Mouse (Mus musculus): ENCODE results near the gene BC004004. TPM values are rescaled to one million over a fixed set of nuclear protein-coding genes. Genes with fewer than 3 reads are reported as not detected.
"Not testable (repeated sequence)": the region's sequence is repeated elsewhere in the genome, so short reads cannot be mapped to it uniquely, and the experiment has no call there.

BC004004 gene
- total RNA-seq, 2 experiments from 2014 or later = 84.9 to 94.4 TPM

DNA sequence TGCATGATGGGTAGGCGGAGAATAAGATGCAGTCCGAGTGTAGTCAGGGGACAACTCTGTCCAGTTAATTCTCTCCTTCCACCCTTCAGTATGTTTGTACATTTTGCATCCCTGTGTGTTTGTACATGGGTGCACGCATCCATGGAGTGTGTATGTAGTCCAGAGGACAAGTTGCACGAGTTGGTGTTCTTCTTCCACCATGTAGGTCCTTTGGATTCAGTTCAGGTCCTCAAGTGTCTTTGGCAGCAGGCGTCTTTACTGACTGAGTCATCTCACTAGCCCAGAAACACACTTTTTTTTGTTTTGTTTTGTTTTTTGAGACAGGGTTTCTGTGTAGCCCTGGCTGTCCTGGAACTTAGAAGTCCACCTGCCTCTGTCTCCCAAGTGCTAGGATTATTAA is 74.7 kb downstream of the BC004004 start:
- no peak for DNase-seq (ENCODE audit: low spot score in 2 of 2)

DNA sequence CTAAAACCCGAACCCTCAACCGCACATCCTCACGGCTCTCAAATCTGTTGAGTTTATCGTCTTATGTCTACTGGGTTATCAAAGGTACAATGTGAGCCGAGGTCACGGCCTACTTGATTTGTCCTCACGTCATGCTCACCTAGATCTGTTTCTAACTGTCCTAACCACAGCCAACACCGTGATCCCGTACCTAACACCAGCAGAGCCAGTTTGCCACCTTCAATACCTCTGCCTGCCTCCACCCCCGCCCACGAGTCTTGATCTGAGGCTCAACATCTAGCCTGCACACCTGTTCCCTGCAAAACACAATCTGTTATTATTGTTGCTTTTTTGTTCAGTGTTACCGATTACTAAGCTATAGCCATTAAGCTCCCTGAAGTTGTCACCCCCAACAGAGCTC is 76.7 kb downstream of the BC004004 start:
- no peak for DNase-seq (ENCODE audit: low spot score in 2 of 2)

DNA sequence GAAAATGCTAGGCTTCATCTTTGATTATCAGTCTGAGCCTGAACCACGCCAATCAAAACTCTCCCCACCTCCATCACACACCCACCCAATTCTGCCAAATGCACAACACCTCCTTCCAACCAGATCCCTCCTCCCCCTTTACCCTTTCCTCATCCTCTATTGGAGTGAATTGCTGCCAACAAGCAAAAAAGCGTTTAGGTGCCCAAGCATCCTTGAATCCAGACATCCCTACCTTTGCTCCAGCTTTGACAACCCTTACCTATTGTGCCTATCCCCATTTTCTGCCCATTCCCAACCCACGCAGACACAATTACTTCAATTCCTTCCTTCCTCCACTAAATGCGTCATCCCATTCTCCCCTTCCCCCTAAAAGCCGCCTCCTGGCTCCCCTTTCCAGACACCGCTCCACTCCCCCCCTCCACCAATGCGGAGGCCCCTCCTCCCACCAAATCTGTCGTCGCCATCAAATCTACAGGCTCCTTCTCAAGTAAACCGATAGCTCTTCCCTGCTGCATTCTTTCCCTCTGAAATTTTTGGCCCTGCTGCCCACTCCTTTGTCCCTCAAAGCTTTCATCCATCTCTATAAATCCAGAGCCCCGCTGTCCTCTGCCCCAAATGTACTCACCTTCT is 78.0 kb downstream of the BC004004 start:
- peak; percentile 78 to 81 for DNase-seq (ENCODE audit: low spot score in 2 of 2)

DNA sequence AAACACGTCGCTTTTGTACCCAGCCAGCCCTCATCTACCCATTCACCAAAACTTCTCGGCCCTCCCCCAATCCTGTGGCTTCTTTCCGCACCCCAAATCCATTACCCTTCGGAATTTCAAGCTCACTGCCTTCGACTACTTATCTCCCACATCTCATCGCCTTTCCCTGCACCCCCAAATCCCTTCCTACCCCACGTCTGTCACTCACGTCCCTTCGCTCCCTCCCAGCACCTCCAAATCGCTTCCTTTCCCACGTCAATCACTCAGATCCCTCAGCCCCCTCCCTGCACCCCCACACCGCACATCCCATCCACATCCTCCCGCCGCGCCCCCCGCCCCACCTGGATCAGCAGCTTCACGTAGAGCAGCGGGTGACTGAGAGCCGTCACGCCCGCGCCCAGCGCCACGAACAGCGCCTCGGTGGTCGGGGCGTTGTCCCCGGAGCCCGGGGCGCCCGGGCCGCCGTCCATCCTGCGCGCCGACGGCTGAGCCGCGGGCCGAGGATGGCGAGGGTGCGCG is 78.6 kb downstream of the BC004004 start:
- peak in 1 of 2 experiments; percentile 56 for DNase-seq (ENCODE audit: low spot score in 2 of 2)

DNA sequence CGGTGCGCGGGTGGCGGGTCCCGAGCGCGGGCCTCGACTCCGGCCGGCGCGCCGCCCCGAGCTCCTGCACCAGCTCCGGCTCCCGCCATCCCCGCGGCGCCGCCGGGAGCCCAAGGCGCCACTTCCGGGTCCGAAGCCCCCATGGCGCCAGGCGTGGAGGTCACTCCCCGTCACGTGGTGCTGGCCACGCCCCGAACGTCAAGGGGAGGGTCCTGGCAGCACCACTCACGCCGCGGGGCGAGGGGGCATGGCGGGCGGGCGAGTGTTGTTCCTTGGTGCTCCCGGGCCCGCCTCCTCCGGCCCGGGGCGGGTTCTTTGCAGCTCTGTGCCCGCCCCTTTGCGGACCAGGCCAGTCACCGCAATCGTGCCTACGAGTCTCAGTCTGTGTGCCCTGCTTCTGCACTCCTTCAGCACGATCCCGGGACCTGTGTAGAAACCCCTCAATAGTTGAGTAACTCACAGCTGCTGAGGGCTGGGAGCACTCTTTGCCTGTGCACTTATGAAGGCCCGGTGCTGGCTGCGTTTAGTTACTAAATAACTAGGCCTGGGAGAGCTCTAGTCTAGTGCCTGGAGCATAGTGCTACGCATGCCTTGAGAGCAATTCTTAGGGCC is 79.2 kb downstream of the BC004004 start, which contains the start of gene Mtch1:
Gene Mtch1 (minus strand): TSS at position 290 of the 612 bp plus-strand sequence.
- DNase-seq (ENCODE audit: low spot score in 2 of 2) = peak; percentile 95 to 98

DNA sequence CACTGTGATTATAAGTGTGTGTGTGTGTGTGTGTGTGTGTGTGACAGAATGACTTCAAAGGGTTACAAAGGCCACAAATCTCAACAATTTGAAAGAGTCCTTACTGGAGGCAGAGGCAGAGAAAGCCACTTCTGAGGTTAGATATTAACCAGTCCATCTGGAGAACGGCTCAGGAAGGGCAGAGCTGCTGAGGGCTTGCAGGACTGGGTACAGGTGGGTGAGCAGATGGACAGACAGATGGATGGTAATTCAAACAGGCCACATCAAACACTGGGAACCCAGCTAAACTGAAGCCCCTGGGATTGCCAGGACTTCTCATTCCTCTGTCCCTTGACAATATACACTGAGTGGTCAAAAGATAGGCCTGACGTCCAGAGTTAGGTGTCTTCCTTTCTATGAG is 80.4 kb downstream of the BC004004 start:
- no peak for DNase-seq (ENCODE audit: low spot score in 2 of 2)

DNA sequence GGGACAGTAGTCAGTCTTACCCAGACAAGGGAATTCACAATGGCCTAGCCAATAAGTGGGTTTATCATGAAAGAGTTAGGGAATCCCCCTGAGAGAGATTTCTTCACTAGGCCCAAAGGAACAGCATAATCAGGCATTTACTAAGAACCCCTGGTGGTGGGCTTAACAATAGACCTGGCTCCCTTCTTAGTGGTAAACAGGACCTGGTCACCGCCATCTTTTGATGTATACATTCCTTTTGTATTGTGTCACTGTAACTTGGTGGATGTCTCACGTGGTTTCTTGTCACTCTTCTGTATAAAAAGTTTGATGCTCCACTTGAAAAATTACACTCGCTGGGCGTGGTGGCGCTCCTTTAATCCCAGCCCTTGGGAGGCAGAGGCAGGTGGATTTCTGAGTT is 82.5 kb downstream of the BC004004 start:
- not testable (repeated sequence) for DNase-seq (ENCODE audit: low spot score in 2 of 2)

DNA sequence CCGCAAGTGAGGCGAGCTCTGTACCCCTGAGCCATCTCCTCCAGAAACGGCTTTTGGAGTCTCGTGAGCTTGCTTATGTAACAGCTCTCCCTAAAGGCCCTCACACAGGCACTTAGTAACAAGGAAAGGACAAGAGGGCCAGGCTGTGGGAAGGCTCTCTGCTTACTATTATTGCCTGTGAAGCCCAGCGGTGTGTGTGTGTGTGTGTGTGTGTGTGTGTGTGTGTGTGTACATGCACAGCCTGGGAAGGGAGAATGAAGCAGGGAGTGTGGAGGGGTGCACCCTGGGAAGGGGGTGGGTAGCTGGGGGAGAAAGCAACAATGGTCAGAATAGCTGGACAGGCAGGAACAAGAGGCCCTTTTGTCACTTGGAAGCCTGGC is 86.9 kb downstream of the BC004004 start:
- DNase-seq (ENCODE audit: low spot score in 2 of 2) = peak in 1 of 2 experiments; percentile 43

DNA sequence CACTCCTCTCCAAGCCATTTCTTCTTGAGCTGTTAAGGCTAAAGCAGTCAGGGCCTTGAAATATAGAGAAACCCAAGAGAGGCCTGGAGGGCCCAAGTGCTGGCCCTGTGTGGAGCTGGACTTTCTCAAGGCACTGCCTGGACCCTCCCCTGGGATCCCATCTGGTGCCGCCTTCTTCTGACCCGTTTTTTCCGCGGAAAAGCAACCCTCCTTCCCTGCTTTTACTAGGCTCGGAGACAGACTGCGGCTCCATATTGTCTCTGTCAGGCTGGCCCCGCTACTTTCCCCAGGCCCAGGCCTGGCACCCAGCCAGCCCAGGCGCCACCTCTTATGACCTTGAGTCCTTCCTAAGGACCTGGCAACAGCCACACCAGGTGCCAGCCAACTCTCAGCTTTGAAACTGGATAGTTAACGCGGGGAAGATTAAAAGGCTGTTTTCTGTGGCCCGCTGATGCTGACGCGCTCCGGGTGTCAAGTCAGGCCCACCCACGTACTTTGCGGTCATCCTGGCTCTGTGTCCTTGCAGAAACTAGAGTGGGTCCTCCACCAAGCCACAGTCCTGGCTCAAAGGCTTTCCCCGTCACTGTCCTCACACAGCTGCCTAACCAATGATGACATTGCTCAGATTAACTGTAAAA is 87.4 kb downstream of the BC004004 start:
- no peak for DNase-seq (ENCODE audit: low spot score in 2 of 2)

DNA sequence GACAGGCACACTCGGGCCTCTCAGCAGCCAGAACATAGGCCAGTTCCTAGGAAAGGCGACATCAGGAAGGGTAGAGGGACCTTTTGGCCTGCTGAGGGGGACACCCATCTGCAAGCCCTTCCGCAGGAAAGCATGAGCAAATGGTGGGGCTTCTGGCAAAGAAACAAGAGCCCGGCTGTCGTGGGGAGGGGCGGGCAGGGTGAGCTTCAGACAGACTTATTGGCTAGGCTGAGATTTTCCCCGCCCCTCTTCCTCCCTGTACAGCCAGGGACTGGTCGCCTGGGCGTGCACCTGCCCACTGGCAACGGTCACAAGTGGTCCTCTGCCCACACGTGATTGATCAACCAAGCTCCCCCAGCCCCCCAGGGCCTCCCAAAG is 87.9 kb downstream of the BC004004 start:
- DNase-seq (ENCODE audit: low spot score in 2 of 2) = no peak

DNA sequence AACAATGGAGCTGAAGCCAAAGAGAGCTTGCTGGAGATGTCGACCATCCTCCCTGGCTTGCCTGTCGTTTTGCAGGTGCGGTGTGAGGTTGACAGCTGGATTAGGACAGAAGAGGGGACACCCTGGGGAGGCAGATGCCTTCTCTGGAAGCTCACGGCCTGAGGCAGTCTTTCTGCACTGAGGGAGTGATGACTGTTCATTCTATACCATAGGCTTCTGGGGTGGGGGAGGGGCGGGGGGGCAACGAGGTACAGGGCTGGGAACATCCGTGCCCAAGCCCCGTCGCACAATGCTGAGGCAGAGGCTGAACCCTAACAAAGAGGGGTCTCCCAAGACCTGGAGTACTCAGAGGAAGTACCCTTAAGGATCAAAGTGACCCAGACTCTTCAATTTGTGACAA is 88.3 kb downstream of the BC004004 start:
- no peak for DNase-seq (ENCODE audit: low spot score in 2 of 2)

DNA sequence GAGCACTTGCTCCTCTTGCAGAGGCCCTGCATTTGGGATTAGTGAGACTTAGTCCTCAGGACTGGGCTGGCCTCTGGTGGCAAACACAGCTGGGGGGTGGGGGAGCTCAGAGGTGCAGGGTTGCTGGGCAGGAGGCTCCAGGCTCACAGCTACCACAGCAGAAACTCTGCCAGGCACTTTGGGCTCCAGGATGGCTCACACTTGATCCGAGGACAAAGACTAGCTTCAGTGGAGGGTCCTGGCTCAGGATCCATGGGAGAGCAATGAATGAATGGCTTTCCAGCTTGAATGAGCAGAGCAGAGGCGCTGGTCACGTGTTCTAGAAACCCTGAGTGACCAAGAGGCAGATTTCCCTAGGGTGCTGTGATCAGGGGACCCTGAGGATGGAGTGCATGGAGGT is 90.3 kb downstream of the BC004004 start:
- DNase-seq (ENCODE audit: low spot score in 2 of 2) = no peak

DNA sequence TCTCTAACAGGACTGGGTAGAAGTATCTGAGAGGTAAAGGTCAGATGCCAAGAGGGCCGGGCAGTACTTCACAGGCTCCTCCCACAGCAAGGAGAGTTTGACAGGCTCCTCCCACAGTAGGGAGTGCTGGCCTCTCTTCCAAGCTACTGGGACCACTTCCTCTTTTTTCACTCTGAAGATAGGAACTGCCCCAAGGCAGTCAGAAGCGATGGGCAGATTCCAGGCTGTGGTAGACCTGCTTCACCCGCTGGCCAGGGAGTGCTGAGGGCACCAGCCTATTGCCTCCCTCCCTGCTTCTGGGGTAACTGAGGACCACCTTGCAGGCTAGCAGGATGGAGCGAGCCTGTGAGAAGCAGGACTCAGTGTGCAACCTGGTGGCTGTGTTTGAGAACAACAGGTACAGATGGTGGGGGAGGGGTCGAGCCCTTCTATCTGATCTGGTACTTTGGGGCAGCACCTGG is 92.2 kb downstream of the BC004004 start, which contains the start of gene Fgd2:
Gene Fgd2 (plus strand): TSS at position 154 of the 461 bp plus-strand sequence.
- DNase-seq (ENCODE audit: low spot score in 2 of 2) = no peak

DNA sequence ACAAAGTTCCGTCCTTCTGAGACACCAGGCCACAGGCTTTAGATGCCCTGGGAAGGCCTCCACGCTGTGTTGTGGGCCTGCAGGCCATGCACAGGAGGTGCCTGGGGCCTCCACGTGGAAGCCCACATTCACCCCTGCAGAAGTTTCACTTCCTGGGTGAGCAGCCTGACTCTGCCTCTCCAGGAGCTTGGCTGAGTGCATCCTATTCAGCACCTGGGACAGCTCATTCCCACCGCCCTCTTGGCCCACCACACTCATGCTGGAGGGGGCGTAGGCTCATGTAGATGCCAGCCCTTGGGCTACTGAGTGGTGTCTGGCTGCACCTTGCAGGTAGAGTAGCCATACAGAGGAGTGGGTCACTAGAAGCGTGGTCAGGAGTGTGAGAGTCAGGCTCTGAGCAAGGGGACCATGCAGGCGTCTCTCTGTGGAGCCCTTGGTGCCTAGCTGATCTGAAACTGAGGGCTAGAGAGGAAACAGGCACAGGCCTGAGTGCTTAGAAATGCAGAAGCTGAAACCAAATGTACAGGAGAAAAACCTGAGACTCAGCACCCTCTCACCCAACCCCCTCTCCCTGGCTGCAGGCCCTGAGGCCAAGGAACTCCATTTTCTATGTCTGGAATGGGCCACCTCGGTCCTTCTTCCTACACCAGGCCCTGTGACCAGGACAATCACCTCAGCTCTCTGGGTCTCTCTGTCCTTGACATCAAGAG is 93.5 kb downstream of the BC004004 start:
- no peak for DNase-seq (ENCODE audit: low spot score in 2 of 2)

DNA sequence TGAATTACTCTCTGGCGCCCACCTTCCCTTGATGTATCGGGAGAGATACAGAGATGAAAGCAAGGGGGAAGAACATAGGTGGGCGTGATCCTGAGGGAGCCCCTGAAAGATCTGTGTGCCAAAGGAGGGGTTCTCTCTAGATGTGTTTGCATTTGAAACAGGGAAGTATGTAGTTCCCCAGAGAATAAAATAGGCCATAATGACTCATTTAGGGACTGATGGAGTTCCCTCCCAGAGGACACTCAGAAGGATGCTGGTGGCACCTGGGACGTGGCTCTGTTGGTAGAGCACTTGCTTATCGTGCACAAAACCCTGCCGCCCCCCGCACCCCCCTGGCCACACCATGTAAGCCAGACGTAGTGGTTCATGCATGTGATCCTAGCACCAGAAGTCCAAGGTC is 94.5 kb downstream of the BC004004 start:
- no peak for DNase-seq (ENCODE audit: low spot score in 2 of 2)

Other genes starting within 250 kb of the BC004004 start
- gene Srsf3, start 236.2 kb upstream of the BC004004 start, total RNA-seq (2021) = 100 to 1,000 TPM; 136 to 144 TPM
- gene Cdkn1a, start 177.8 kb upstream of the BC004004 start, total RNA-seq (2021) = 10 to 100 TPM; 21.3 to 24.7 TPM
- not detected for gene Rab44, start 154.6 kb upstream of the BC004004 start, total RNA-seq (2021)
- 10 to 100 TPM; 37.5 to 37.8 TPM for gene Cpne5, start 30.6 kb upstream of the BC004004 start, total RNA-seq (2021)
- 10 to 100 TPM; 16.2 to 18.4 TPM for gene Ppil1, start 4.6 kb upstream of the BC004004 start, total RNA-seq (2021)
- 1 to 10 TPM in 1 of 2 experiments, under 1 TPM in 1; 0.92 to 1.3 TPM for gene Pi16, start 48.9 kb downstream of the BC004004 start, total RNA-seq (2021)
- 100 to 1,000 TPM; 644 to 648 TPM for gene Mtch1, start 79.1 kb downstream of the BC004004 start, total RNA-seq (2021)
- gene Fgd2, start 92.1 kb downstream of the BC004004 start, total RNA-seq (2021) = 1 to 10 TPM; 4.4 to 5.8 TPM
- gene Pim1, start 222.0 kb downstream of the BC004004 start, total RNA-seq (2021) = 1 to 10 TPM; 4.2 to 4.5 TPM